Mouse (Mus musculus): Measurements from ENCODE around the gene Zbtb26. TPM values are rescaled to one million over a fixed set of nuclear protein-coding genes. Genes with fewer than 3 reads are reported as not detected.

The Zbtb26 gene
- 6.1 TPM for polyA plus RNA-seq (2014; fragmentation: Illumina TruSeq; extraction: RNeasy Lipid Tissue Mini Kit (QIAGEN cat#74804); ENCODE audit: low read depth, low replicate concordance)

GRCm38 (mm10) chr2:37442611-37443591 is at the start of gene Zbtb26, which contains the start of the genes Zbtb6 and Rabgap1:
Zbtb26 (minus strand) TSS chr2:37443135.
Zbtb6 (minus strand) TSS chr2:37443171.
Rabgap1 (plus strand) TSS chr2:37443279.

GRCm38 (mm10) chr2:37422306-37423304 is 20.3 kb downstream of the Zbtb26 start, which contains the start of gene Rc3h2:
Rc3h2 (minus strand) TSS chr2:37422903.

Other genes starting within 250 kb of the Zbtb26 start
- not detected for gene Olfr366, start 231.6 kb downstream of the Zbtb26 start, polyA plus RNA-seq (2014; fragmentation: Illumina TruSeq; extraction: RNeasy Lipid Tissue Mini Kit (QIAGEN cat#74804); ENCODE audit: low read depth, low replicate concordance)
- gene Olfr368, start 116.6 kb downstream of the Zbtb26 start, polyA plus RNA-seq (2014; fragmentation: Illumina TruSeq; extraction: RNeasy Lipid Tissue Mini Kit (QIAGEN cat#74804); ENCODE audit: low read depth, low replicate concordance) = not detected
- gene Pdcl, start 83.8 kb downstream of the Zbtb26 start, polyA plus RNA-seq (2014; fragmentation: Illumina TruSeq; extraction: RNeasy Lipid Tissue Mini Kit (QIAGEN cat#74804); ENCODE audit: low read depth, low replicate concordance) = 36.5 TPM
- 15.2 TPM for gene Rc3h2, start 20.2 kb downstream of the Zbtb26 start, polyA plus RNA-seq (2014; fragmentation: Illumina TruSeq; extraction: RNeasy Lipid Tissue Mini Kit (QIAGEN cat#74804); ENCODE audit: low read depth, low replicate concordance)
- gene Zbtb6, start within 50 bp of the Zbtb26 start, polyA plus RNA-seq (2014; fragmentation: Illumina TruSeq; extraction: RNeasy Lipid Tissue Mini Kit (QIAGEN cat#74804); ENCODE audit: low read depth, low replicate concordance) = 10.9 TPM
- gene Rabgap1, start 144 bp upstream of the Zbtb26 start, polyA plus RNA-seq (2014; fragmentation: Illumina TruSeq; extraction: RNeasy Lipid Tissue Mini Kit (QIAGEN cat#74804); ENCODE audit: low read depth, low replicate concordance) = 13.9 TPM
- gene Gpr21, start 73.2 kb upstream of the Zbtb26 start, polyA plus RNA-seq (2014; fragmentation: Illumina TruSeq; extraction: RNeasy Lipid Tissue Mini Kit (QIAGEN cat#74804); ENCODE audit: low read depth, low replicate concordance) = 0.11 TPM